Mouse (Mus musculus): ENCODE results near the gene Scgb1b3. TPM values are rescaled to one million over a fixed set of nuclear protein-coding genes. Genes with fewer than 3 reads are reported as not detected.

Scgb1b3 gene
- polyA plus RNA-seq (2015; fragmentation: Nextera tagmentation; extraction: Ambion mirVana) = not detected in 2 replicates

DNA sequence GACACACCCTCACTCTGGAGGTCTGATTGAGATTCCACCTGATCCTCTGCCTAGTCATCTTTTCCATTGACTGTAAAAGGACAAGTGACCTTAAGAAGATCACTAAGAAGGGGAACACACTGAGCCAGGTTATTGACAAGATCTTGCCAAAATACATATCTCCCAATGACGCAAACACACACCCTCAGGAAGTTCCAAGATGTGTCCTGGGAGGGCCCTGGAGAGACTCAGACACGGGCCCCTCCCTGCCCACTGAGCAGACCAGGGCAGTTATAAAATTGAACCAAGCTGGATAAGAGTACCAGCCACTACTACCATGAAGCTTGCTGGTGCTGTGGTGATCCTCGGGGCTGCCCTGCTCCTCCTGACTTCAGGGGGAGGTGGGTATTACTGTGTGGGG is at the start of gene Scgb1b3:
TSS of gene Scgb1b3 (plus strand) at position 301 of the 400 bp plus-strand sequence.
- Histone ChIP-seq H3K9ac (no peak within 1 kb of the TSS), H3K4me3 (replicated peaks) (no peak within 1 kb of the TSS), H3K27ac (no peak within 1 kb of the TSS), H3K4me2 (no peak within 1 kb of the TSS), H3K36me3 (no peaks in the 10 kb centered on the region), H3K4me1 (no peaks in the 10 kb centered on the region), H3K9me3 (peaks cover 3% of the 10 kb centered on the region; the same call in 1 of the 2 replicates), H3K27me3 (replicated peaks) (no peaks in the 10 kb centered on the region)
- no peak for ATAC-seq (ENCODE audit: insufficient read depth, low FRiP score, low read depth)
- 71% methylated on average over 3 of the region's 3 CpGs for WGBS

DNA sequence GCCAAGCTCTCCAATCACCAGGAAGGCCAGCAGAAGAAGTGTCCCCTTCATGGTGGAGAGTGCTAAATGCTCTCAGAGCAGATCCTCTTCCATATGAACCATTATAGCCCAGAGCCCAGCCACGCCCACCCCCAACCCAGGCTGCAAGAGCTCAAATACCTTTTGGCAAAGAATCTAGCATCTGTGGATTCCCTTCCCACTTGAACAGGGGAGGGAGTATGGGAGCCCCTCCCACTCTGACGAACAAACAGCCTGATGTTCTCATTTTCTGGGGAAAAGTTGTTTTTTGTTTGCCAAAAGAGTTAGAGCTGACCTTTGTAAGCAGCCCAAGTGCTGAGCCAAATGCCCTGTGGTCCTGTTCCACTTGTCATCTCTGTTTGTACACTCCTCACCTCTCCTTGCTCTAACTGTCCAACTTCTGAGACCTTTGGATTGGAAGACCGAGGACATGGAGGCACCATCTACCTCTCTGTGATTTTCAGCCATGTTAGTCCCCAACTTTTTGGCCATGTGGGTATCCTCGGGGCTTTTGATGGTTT is 13.3 kb upstream of the Scgb1b3 start, which contains the start of gene Scgb2b3:
TSS of gene Scgb2b3 (minus strand) at position 51 of the 539 bp plus-strand sequence.
- H3K36me3 ChIP-seq = no peaks in the 10 kb centered on the region
- H3K9ac ChIP-seq = no peak within 1 kb of the TSS
- WGBS = 67% methylated on average over 4 of the region's 4 CpGs
- no peaks in the 10 kb centered on the region for H3K4me1 ChIP-seq
- no peaks in the 10 kb centered on the region; the same call in 1 of the 2 replicates for H3K9me3 ChIP-seq
- no peak within 1 kb of the TSS for H3K27ac ChIP-seq
- H3K4me3 ChIP-seq (replicated peaks) = no peak within 1 kb of the TSS
- no peaks in the 10 kb centered on the region for H3K27me3 ChIP-seq (replicated peaks)
- H3K4me2 ChIP-seq = no peak within 1 kb of the TSS
- ATAC-seq (ENCODE audit: insufficient read depth, low FRiP score, low read depth) = no peak

Other genes with a start within 250 kb of the Scgb1b3 start
- gene Scn1b, start 248.6 kb upstream of the Scgb1b3 start, polyA plus RNA-seq (2015; fragmentation: Nextera tagmentation; extraction: Ambion mirVana) = 2.1 and 2.9 TPM in 2 replicates
- 52.6 and 54.6 TPM in 2 replicates for gene Gramd1a, start 219.7 kb upstream of the Scgb1b3 start, polyA plus RNA-seq (2015; fragmentation: Nextera tagmentation; extraction: Ambion mirVana)
- not detected in 2 replicates for gene Scgb2b2, start 85.1 kb upstream of the Scgb1b3 start, polyA plus RNA-seq (2015; fragmentation: Nextera tagmentation; extraction: Ambion mirVana)
- gene Scgb1b2, start 83.8 kb upstream of the Scgb1b3 start, polyA plus RNA-seq (2015; fragmentation: Nextera tagmentation; extraction: Ambion mirVana) = not detected in 2 replicates
- gene Scgb2b3, start 13.5 kb upstream of the Scgb1b3 start, polyA plus RNA-seq (2015; fragmentation: Nextera tagmentation; extraction: Ambion mirVana) = not detected in 2 replicates